In the genomic region with DNA sequence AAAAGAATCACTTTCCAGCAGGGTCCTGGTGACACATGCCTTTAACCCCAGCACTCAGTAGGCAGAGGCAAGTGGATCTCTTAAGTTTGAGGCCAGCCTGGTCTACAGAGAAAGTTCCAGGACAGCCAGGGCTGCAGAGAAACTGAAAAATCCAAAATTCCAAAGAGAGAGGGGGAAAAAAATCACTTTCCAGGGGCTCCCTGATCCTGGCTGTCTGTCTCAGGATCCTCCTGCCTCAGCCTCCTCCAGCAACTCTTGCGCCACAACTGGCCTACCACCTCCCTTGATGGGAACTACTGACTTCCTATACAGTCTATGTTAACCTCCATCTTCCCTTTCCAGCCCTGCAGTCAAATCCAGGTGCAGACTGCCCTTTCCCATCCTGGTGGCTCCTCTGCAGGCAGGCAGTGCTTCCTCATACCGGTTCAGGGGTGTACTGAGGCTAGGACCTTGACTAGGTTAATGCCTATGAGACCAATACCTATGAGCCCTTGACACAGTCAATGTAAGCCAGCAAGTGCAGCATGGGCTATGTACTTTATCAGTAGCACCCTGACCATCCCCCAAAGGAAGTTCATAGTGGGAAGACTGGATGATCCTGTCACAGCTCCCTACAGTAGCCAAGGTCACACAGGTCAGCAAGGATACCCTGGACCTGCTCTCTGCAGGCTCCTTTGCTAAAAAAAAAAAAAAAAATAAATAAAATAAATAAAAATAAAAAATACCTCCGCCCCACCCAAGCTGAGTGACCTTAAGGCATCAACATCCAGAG, we compare ENCODE assay signal across 11 mouse cellular contexts. TPM values are rescaled to one million over a fixed set of nuclear protein-coding genes. Genes with fewer than 3 reads are reported as not detected.
DNase-seq lines count a peak whose midpoint lies in the region; ATAC-seq and TF ChIP-seq lines count a peak whose summit lies in the region.
"Had no signal": no experiment of that assay in that cellular context is flagged by ENCODE, and none has a peak within 500 bp of the region (broad histone marks: within the 10 kb centered on the region; RNA-seq: fewer than 3 reads in every experiment).

No protein-coding gene starts in this region.

- ATAC-seq in forebrain, embryonic 11.5 days (replicated peaks; ENCODE audit: low FRiP score): peak; percentile 6
- ATAC-seq in forebrain, embryonic 14.5 days: no peak
- no peak for ATAC-seq in liver, postnatal 0 days
- ATAC-seq: inflammation-experienced regulatory T-cells, adult 6 months had no signal

- no peaks in the 10 kb centered on the region for H3K9me3 ChIP-seq in forebrain, embryonic 11.5 days (ENCODE audit: control insufficient read depth, low read length)
- no peaks in the 10 kb centered on the region for H3K9me3 ChIP-seq in forebrain, embryonic 14.5 days (replicated peaks; ENCODE audit: control insufficient read depth, low read length)
- H3K9me3 ChIP-seq in liver, postnatal 0 days (ENCODE audit: low read length): no peaks in the 10 kb centered on the region

- no peak for TF ChIP-seq CTCF in liver, adult 2 months (IDR thresholded peaks at IDR 0.05; ENCODE audit: low read depth, low read length)
- TF ChIP-seq CTCF in liver, postnatal 0 days (IDR thresholded peaks at IDR 0.05; ENCODE audit: low read depth): no peak

- no peak overlapping the region for H3K27ac ChIP-seq in forebrain, embryonic 11.5 days (ENCODE audit: low read depth, low read length)
- H3K27ac ChIP-seq in forebrain, embryonic 14.5 days (ENCODE audit: low read depth, low read length): no peak overlapping the region
- H3K27ac ChIP-seq in liver, adult 2 months (replicated peaks; ENCODE audit: insufficient read depth, low read depth, low read length): peak overlapping the region; percentile 84
- peak overlapping the region; percentile 49 for H3K27ac ChIP-seq in liver, postnatal 0 days (ENCODE audit: low read depth)
- H3K27ac ChIP-seq: liver, embryonic 14.5 days had no signal

- no peak overlapping the region for H3K9ac ChIP-seq in forebrain, embryonic 11.5 days (ENCODE audit: low read length)
- H3K9ac ChIP-seq in forebrain, embryonic 14.5 days (ENCODE audit: low read length): no peak overlapping the region
- H3K9ac ChIP-seq in liver, adult 2 months (ENCODE audit: low read depth, low read length): 0 out of 2 replicates have a peak overlapping the region, but pooled peaks have one; percentile 10
- H3K9ac ChIP-seq in liver, postnatal 0 days (replicated peaks): no peak overlapping the region
- H3K9ac ChIP-seq: liver, embryonic 14.5 days had no signal

- peaks cover 20% of the 10 kb centered on the region for H3K79me2 ChIP-seq in liver, adult 2 months (ENCODE audit: control insufficient read depth, insufficient read depth, low read length)

- no peak for TF ChIP-seq POLR2A in liver, adult 2 months (IDR thresholded peaks at IDR 0.05; ENCODE audit: extremely low read depth, insufficient read depth, low read length)

- H3K36me3 ChIP-seq in forebrain, embryonic 11.5 days (ENCODE audit: control insufficient read depth, insufficient read depth, low read length): peaks cover 9% of the 10 kb centered on the region
- H3K36me3 ChIP-seq in forebrain, embryonic 14.5 days (ENCODE audit: control insufficient read depth, insufficient read depth, low read length): peaks cover 10% of the 10 kb centered on the region; the same call in 1 of the 2 replicates
- peaks cover 19% of the 10 kb centered on the region for H3K36me3 ChIP-seq in liver, adult 2 months (ENCODE audit: control insufficient read depth, insufficient read depth, low read length)
- peaks cover 9% of the 10 kb centered on the region; the same call in 1 of the 2 replicates for H3K36me3 ChIP-seq in liver, postnatal 0 days (replicated peaks; ENCODE audit: insufficient read depth, low read length)

- 85% methylated on average over 3 of the region's 3 CpGs for WGBS in forebrain, embryonic 11.5 days
- WGBS in forebrain, embryonic 14.5 days: 91% methylated on average over 3 of the region's 3 CpGs
- WGBS in liver, adult 2 months: 80% methylated on average over 3 of the region's 3 CpGs
- 83% methylated on average over 3 of the region's 3 CpGs for WGBS in liver, postnatal 0 days (ENCODE audit: insufficient replicate concordance)

- H3K27me3 ChIP-seq in forebrain, embryonic 11.5 days (ENCODE audit: control insufficient read depth, insufficient read depth, low read length): no peaks in the 10 kb centered on the region
- no peaks in the 10 kb centered on the region for H3K27me3 ChIP-seq in forebrain, embryonic 14.5 days (replicated peaks; ENCODE audit: control insufficient read depth, insufficient read depth, low read length)
- H3K27me3 ChIP-seq in liver, adult 2 months (ENCODE audit: control insufficient read depth, insufficient read depth, low read length): no peaks in the 10 kb centered on the region
- H3K27me3 ChIP-seq in liver, postnatal 0 days (ENCODE audit: insufficient read depth, low read length): no peaks in the 10 kb centered on the region

- TF ChIP-seq EP300 in liver, postnatal 0 days (IDR thresholded peaks at IDR 0.05; ENCODE audit: low read depth): no peak

- no peak overlapping the region for H3K4me2 ChIP-seq in forebrain, embryonic 11.5 days (ENCODE audit: low read depth, low read length, severe bottlenecking)
- no peak overlapping the region for H3K4me2 ChIP-seq in forebrain, embryonic 14.5 days (ENCODE audit: low read length)
- H3K4me2 ChIP-seq in liver, postnatal 0 days (ENCODE audit: low read depth, low read length): no peak overlapping the region

- H3K4me1 ChIP-seq in forebrain, embryonic 11.5 days (replicated peaks; ENCODE audit: control insufficient read depth, insufficient read depth, low read length): no peaks in the 10 kb centered on the region
- H3K4me1 ChIP-seq in forebrain, embryonic 14.5 days (ENCODE audit: control insufficient read depth, insufficient read depth, low read length): no peaks in the 10 kb centered on the region
- H3K4me1 ChIP-seq in liver, adult 2 months (ENCODE audit: control insufficient read depth, insufficient read depth, low read length): peaks cover 33% of the 10 kb centered on the region
- H3K4me1 ChIP-seq in liver, postnatal 0 days (ENCODE audit: insufficient read depth): peaks cover 5% of the 10 kb centered on the region

- no peak overlapping the region for H3K4me3 ChIP-seq in forebrain, embryonic 11.5 days (ENCODE audit: low read depth, low read length)
- no peak overlapping the region for H3K4me3 ChIP-seq in forebrain, embryonic 14.5 days (ENCODE audit: low read depth, low read length)
- H3K4me3 ChIP-seq in liver, adult 2 months (ENCODE audit: insufficient read depth, low read depth, low read length): no peak overlapping the region
- H3K4me3 ChIP-seq in liver, postnatal 0 days (ENCODE audit: low read depth, low read length): no peak overlapping the region
- H3K4me3 ChIP-seq: erythroblast, embryonic 14.5 days had no signal

- DNase-seq in forebrain, embryonic 11.5 days (ENCODE audit: low spot score): no peak
- DNase-seq in forebrain, embryonic 14.5 days (ENCODE audit: low spot score): no peak
- peak; percentile 76 for DNase-seq in liver, adult 2 months (ENCODE audit: extremely low read depth, low read depth, low spot score)
- no peak for DNase-seq in liver
- DNase-seq in embryo, embryonic 9.5 days (ENCODE audit: extremely low spot score): peak; percentile 58
- peak; percentile 26 for DNase-seq in liver, postnatal 0 days
- no peak for DNase-seq in urinary bladder, postnatal 36 days (ENCODE audit: low spot score in 2 of 2)
- no peak for DNase-seq in cerebellum, postnatal 14 days

RNA-seq across cellular contexts. Expression of a gene that starts 5.7 kb away (rescaled TPM):
- 164 and 173 TPM in 2 replicates for polyA plus RNA-seq in forebrain, embryonic 11.5 days (2014; fragmentation: Nextera tagmentation; extraction: Ambion mirVana)
- 39.7 and 45.5 TPM in 2 replicates for polyA plus RNA-seq in forebrain, embryonic 14.5 days (2014; fragmentation: Nextera tagmentation; extraction: Ambion mirVana)
- total RNA-seq in liver, adult 2 months (2014; rRNA removed): 15.4 and 21.8 TPM in 2 replicates
- polyA plus RNA-seq in liver, adult 2 months (2012; rRNA removed): 125 and 162 TPM in 2 replicates
- polyA plus RNA-seq in liver, postnatal 0 days (2015; fragmentation: Nextera tagmentation; extraction: Ambion mirVana): 42.0 and 45.7 TPM in 2 replicates

Comparison
In these comparisons a context has a peak if more than half of its experiments do, and no peak if none do; other contexts are left out.
1. DNase-seq: peak in liver, adult 2 months (single experiment), embryo, embryonic 9.5 days (single experiment) and liver, postnatal 0 days (single experiment); none in forebrain, embryonic 11.5 days (single experiment), forebrain, embryonic 14.5 days (single experiment), liver (single experiment), urinary bladder, postnatal 36 days (0 of 2) and cerebellum, postnatal 14 days (0 of 2).
2. H3K27ac ChIP-seq: peak in liver, adult 2 months (single experiment) and liver, postnatal 0 days (single experiment); none in forebrain, embryonic 11.5 days (single experiment) and forebrain, embryonic 14.5 days (single experiment).